ENCODE assay signal across 9 mouse cellular contexts in the genomic region with DNA sequence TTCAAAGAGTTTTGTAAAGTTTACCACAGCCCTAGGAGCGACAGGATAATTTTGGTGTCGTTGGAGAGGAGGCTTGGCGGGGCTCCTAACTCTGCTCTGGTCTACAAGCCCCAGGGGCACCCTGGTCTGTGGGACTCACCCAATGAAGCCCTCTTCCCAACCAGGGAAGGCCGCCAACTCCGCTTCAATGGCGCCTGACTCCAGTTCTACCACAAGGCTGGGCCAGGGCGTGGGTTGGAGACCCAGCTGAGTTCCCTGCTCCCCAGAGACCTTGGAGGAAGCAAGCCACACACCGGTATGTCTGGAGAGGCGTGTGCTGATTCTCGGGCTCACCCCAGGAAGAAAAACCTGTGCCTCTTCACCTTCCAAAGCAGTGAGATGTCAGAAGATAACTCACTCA.
A peak's percentile ranks its signal among the peaks of the same experiment; 100 is the strongest.
DNase-seq lines count a peak whose midpoint lies in the region; ATAC-seq and TF ChIP-seq lines count a peak whose summit lies in the region.
"Had no signal": no experiment of that assay in that cellular context is flagged by ENCODE, and none has a peak within 500 bp of the region (broad histone marks: within the 10 kb centered on the region; RNA-seq: fewer than 3 reads in every experiment).

No protein-coding gene starts in this region.

- H3K36me3 ChIP-seq in lung, embryonic 14.5 days (ENCODE audit: insufficient read depth), result no peaks in the 10 kb centered on the region
- H3K36me3 ChIP-seq in embryonic facial prominence, embryonic 10.5 days (replicated peaks), result no peaks in the 10 kb centered on the region
- H3K36me3 ChIP-seq in intestine, embryonic 14.5 days (ENCODE audit: control insufficient read depth, insufficient read depth, low read length), result no peaks in the 10 kb centered on the region
- H3K36me3 ChIP-seq in liver, embryonic 16.5 days (ENCODE audit: control insufficient read depth, insufficient read depth), result no peaks in the 10 kb centered on the region
- no peaks in the 10 kb centered on the region for H3K36me3 ChIP-seq in forebrain, embryonic 15.5 days

- DNase-seq in lung, embryonic 14.5 days, result no peak
- DNase-seq in lung, postnatal 14 days, result no peak
- no peak for DNase-seq in embryonic facial prominence, embryonic 10.5 days (ENCODE audit: low spot score)
- DNase-seq in intestine, embryonic 14.5 days (ENCODE audit: low spot score), result no peak
- DNase-seq in adrenal gland, adult 8-10 months, result no peak
- no peak for DNase-seq in layer of hippocampus, postnatal 25 days (ENCODE audit: extremely low spot score in 1 of 2, low spot score in 1 of 2)
- DNase-seq: midbrain, embryonic 14.5 days had no signal

- H3K27ac ChIP-seq in lung, embryonic 14.5 days (ENCODE audit: low read depth), result peak overlapping the region; percentile 91
- H3K27ac ChIP-seq in embryonic facial prominence, embryonic 10.5 days (replicated peaks), result peak overlapping the region; percentile 77
- H3K27ac ChIP-seq in intestine, embryonic 14.5 days (ENCODE audit: low read depth), result peak overlapping the region; percentile 45; the same call in 1 of the 2 replicates
- H3K27ac ChIP-seq in liver, embryonic 16.5 days (ENCODE audit: low read length), result peak overlapping the region; percentile 73; the same call in 1 of the 2 replicates
- H3K27ac ChIP-seq in forebrain, embryonic 15.5 days (replicated peaks), result no peak overlapping the region

- no peaks in the 10 kb centered on the region for H3K9me3 ChIP-seq in lung, embryonic 14.5 days (ENCODE audit: low read depth, low read length)
- peaks cover 7% of the 10 kb centered on the region; the same call in 1 of the 2 replicates for H3K9me3 ChIP-seq in embryonic facial prominence, embryonic 10.5 days
- no peaks in the 10 kb centered on the region for H3K9me3 ChIP-seq in intestine, embryonic 14.5 days (ENCODE audit: control insufficient read depth, low read length)
- peaks cover 5% of the 10 kb centered on the region; the same call in 1 of the 2 replicates for H3K9me3 ChIP-seq in liver, embryonic 16.5 days (replicated peaks; ENCODE audit: control insufficient read depth, low read length)
- no peaks in the 10 kb centered on the region for H3K9me3 ChIP-seq in forebrain, embryonic 15.5 days

- H3K9ac ChIP-seq in lung, embryonic 14.5 days, result peak overlapping the region; percentile 15; the same call in 1 of the 2 replicates
- H3K9ac ChIP-seq in intestine, embryonic 14.5 days (ENCODE audit: low read length), result no peak overlapping the region
- peak overlapping the region; percentile 52 for H3K9ac ChIP-seq in liver, embryonic 16.5 days (ENCODE audit: low read depth, low read length)
- H3K9ac ChIP-seq in forebrain, embryonic 15.5 days (replicated peaks), result no peak overlapping the region

- TF ChIP-seq CTCF in lung, embryonic 14.5 days (IDR thresholded peaks at IDR 0.05; ENCODE audit: low read depth), result no peak

- no peak overlapping the region for H3K4me3 ChIP-seq in lung, embryonic 14.5 days (ENCODE audit: low read depth, low read length)
- no peak overlapping the region for H3K4me3 ChIP-seq in embryonic facial prominence, embryonic 10.5 days
- no peak overlapping the region for H3K4me3 ChIP-seq in intestine, embryonic 14.5 days (ENCODE audit: low read depth, low read length)
- H3K4me3 ChIP-seq in liver, embryonic 16.5 days (ENCODE audit: low read depth, low read length), result no peak overlapping the region
- no peak overlapping the region for H3K4me3 ChIP-seq in forebrain, embryonic 15.5 days

- H3K4me2 ChIP-seq in lung, embryonic 14.5 days, result no peak overlapping the region
- no peak overlapping the region for H3K4me2 ChIP-seq in intestine, embryonic 14.5 days (ENCODE audit: low read length)
- H3K4me2 ChIP-seq in liver, embryonic 16.5 days (ENCODE audit: low read depth, low read length), result peak overlapping the region; percentile 54; the same call in 1 of the 2 replicates
- no peak overlapping the region for H3K4me2 ChIP-seq in forebrain, embryonic 15.5 days (replicated peaks)

- 57% methylated on average over 10 of the region's 10 CpGs for WGBS in lung, embryonic 14.5 days
- 69% methylated on average over 10 of the region's 10 CpGs for whole genome bisulfite sequencing in embryonic facial prominence, embryonic 10.5 days
- WGBS in intestine, embryonic 14.5 days, result 64% methylated on average over 10 of the region's 10 CpGs
- WGBS in liver, embryonic 16.5 days (ENCODE audit: insufficient replicate concordance), result 58% methylated on average over 10 of the region's 10 CpGs
- WGBS in forebrain, embryonic 15.5 days, result 81% methylated on average over 10 of the region's 10 CpGs

- peak; percentile 22; the same call in 1 of the 2 replicates for ATAC-seq in lung, embryonic 14.5 days (ENCODE audit: insufficient read depth)
- no peak for ATAC-seq in intestine, embryonic 14.5 days (replicated peaks; ENCODE audit: low FRiP score, low TSS enrichment, low read depth)
- no peak for ATAC-seq in liver, embryonic 16.5 days (ENCODE audit: low read depth)
- no peak for ATAC-seq in forebrain, embryonic 15.5 days (replicated peaks)

- H3K27me3 ChIP-seq in lung, embryonic 14.5 days (ENCODE audit: insufficient read depth, low read length), result no peaks in the 10 kb centered on the region
- H3K27me3 ChIP-seq in embryonic facial prominence, embryonic 10.5 days (replicated peaks; ENCODE audit: low read depth, poor library complexity, severe bottlenecking), result no peaks in the 10 kb centered on the region
- H3K27me3 ChIP-seq in intestine, embryonic 14.5 days (replicated peaks; ENCODE audit: control insufficient read depth, insufficient read depth, low read length), result no peaks in the 10 kb centered on the region
- H3K27me3 ChIP-seq in liver, embryonic 16.5 days (ENCODE audit: control insufficient read depth, insufficient read depth, low read depth, low read length), result no peaks in the 10 kb centered on the region
- no peaks in the 10 kb centered on the region for H3K27me3 ChIP-seq in forebrain, embryonic 15.5 days

- H3K4me1 ChIP-seq in lung, embryonic 14.5 days (ENCODE audit: insufficient read depth), result peaks cover 34% of the 10 kb centered on the region
- H3K4me1 ChIP-seq in embryonic facial prominence, embryonic 10.5 days, result peaks cover 48% of the 10 kb centered on the region
- peaks cover 31% of the 10 kb centered on the region for H3K4me1 ChIP-seq in intestine, embryonic 14.5 days (replicated peaks; ENCODE audit: control insufficient read depth, insufficient read depth, low read length)
- peaks cover 51% of the 10 kb centered on the region for H3K4me1 ChIP-seq in liver, embryonic 16.5 days (ENCODE audit: control insufficient read depth, low read depth, low read length)
- peaks cover 8% of the 10 kb centered on the region for H3K4me1 ChIP-seq in forebrain, embryonic 15.5 days

Comparison
In these comparisons a context has a peak if more than half of its experiments do, and no peak if none do; other contexts are left out.
1. H3K9ac ChIP-seq: peak in lung, embryonic 14.5 days (single experiment) and liver, embryonic 16.5 days (single experiment); none in intestine, embryonic 14.5 days (single experiment) and forebrain, embryonic 15.5 days (single experiment).